Mouse (Mus musculus) heart, adult 2 months (tissue): ENCODE measurements around the gene Zscan2.

Experiments used
- EP300 ChIP-seq: fragments of 200-500 bp; IDR thresholded peaks from 2 replicates; pipeline ENCODE4 v1.6.1; 2011; ENCODE audit warnings: low read depth, low read length, control low read depth; ENCODE audit not compliant: insufficient read depth
- POLR2A ChIP-seq: fragments of 200-500 bp; IDR thresholded peaks from 2 replicates; pipeline ENCODE4 v1.6.1; 2011; ENCODE audit warnings: mild to moderate bottlenecking, low read depth, low read length, control low read depth; ENCODE audit not compliant: insufficient read depth

GRCm38 (mm10) chr7:80832191-80832590 is 28.5 kb upstream of the Zscan2 start:
- no peak for TF ChIP-seq POLR2A
- no peak for TF ChIP-seq EP300
